Mouse (Mus musculus) 3T3-L1 (cell line): Measurements from ENCODE around the gene Rabac1.

Source experiments
- DNase-seq: peaks from one replicate; pipeline ENCODE4 v3.0.0-alpha.2; 2015; ENCODE audit warnings: low read depth, low spot score

The Rabac1 gene

DNA sequence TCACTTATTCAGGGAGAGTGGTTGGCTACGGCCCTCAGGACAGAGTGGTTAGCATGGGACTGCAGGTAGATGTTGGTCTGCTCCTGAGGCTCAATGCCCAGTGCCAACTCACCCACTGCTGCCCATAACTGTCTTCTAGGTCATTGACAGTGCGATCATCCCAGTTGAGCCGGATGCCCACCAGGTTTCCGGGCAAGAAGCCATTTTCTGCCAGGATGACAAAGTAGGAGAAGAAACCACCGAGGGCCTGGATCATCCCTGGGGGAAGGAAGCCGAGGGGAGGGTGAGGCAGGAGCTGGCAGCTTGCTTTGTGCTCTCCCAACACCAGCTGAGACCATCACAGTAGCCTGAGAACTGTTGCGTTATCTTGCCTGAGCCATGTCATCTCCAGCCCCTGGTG is 7.9 kb upstream of the Rabac1 start:
- no peak for DNase-seq

DNA sequence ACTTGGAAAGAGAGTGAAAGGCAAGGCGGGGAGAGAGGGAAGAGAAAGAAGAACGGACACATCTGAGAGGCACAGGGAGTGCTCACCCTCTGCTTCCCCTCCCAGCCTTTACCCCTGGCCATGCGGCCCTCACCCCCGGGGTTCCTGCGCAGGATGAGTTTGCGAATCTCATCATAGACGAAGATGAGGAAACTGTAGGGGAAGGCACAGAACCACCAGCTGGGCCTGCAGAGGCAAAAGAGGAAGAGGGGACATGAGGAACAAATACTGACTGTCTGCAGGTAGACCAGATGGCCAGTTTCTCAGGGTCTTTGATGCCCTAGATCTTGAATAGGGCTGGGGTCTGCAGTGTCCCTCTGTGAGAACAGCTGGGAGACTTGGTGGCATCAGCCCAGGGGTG is 6.2 kb upstream of the Rabac1 start:
- DNase-seq = no peak

DNA sequence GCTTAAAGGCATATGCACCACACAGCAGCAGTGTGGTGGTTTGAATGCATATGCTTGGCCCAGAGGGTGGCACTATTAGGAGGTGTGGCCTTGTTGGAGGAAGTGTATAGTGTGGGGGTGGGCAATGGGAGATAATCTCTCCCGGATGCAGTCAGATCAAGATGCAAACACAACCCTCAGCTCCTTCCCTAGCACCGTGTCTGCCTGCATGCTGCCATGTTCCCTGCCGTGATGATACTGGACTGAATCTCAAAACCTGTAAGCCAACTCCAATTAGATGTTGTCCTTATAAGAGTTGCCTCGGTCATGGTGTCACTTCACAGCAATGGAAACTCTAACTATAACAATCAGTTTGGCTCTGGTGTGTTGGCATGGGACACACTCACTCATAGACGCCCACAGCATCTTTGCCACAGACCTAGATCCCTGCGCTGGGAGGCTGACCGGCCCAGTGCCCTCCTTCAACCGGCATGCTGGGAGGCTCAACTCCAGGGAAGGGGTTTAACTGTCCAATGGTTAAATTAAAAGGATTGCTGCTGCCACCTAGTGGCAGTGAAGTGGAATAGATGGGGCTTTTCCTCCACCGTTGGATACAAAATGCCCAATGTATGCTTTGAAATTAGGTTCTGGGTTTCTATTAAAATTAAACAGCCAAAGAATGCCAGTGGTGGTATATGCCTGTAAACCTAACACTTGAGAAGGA is 2.5 kb upstream of the Rabac1 start:
- DNase-seq = peak; percentile 61

DNA sequence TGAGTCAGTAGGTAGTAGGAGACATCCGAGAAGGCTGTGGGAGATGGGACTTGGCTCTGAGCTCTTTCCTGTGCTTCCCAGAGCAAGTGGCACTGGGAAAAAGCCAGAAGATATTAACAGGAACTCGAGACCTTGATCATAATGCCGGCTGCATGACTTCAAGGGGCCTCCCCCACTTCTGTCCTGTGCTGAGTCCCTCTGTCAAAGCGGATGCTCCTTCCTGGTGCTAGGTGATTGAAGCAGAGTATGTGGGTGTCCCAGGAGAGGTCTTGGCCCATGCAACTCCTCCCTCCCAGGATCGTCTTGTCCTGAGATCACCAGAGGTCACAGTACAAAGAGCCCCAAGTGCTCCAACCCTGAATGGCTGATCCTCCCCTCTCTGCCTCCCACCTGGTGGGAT is 1.3 kb upstream of the Rabac1 start:
- no peak for DNase-seq

DNA sequence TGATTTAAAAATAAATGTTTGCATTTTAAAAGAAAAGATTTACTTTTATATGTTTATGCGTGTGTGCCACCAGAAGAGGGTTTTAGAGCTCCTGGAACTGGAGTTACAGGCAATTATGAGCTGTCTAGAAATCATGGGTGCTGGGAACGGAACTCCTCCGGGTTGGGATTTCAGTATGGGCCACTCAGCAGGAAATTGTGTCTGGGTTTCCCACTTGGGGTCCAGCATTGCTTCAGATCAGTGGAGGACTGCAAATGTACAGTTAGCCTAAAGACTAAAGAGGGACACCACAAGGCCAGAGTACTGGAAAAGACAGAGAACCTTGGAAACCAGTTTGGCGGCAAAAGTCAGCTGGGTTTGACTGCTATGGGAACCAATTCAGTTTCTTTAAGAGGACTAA is 654 bp upstream of the Rabac1 start:
- DNase-seq = no peak

DNA sequence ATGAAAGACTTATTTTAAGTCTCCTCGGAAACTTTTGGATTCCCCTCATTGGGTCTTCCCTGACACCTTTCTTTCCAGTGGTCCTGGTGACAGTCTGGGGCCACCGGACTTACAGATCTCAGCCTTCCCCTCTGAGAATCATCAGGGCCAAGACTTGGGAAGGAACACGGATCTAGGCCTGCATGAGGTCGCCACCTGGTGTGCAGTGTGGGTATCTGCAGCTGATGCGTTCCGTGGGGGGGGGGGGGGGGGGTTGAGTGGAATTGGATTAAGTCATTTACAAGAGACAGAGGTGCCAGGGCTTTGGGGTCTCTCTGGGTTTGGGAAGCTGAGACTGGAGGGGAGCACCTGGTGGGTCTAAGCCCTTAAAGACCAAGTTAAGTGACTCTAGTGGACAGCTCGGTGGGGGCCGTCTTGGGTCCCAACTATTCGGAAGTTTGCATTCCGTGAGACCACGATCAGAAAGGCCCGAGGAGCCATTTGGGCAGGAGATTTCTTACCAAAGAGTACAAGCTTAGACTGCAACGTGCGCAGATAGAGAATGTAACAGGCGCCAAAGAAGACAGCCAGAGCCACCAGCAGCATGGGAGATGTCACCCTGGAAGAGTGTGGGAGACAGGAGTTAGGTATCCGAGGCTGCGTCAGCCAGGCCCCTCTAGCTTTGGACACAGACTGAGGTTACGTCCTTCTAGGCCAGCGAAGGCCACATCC is 1.1 kb downstream of the Rabac1 start:
- peak; percentile 73 for DNase-seq

DNA sequence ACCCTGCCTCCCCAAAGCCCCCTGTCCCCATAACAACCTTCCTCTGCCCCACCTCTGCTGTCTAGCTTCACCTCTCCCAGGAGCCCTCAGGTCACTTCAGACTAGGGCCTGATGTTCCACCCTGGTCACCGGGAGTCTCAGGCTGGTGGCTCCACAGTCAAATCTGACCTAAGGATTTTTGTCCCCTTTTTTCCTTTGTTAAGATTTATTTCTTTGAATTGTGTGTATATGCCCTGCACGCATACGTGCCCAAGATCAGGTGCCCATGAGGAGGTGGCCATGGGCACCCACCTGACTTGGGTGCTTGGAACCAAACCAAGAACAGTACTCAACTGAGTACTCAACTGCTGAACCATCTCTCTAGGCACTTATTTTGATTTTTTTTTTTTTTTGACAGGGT is 2.2 kb downstream of the Rabac1 start:
- DNase-seq = no peak

DNA sequence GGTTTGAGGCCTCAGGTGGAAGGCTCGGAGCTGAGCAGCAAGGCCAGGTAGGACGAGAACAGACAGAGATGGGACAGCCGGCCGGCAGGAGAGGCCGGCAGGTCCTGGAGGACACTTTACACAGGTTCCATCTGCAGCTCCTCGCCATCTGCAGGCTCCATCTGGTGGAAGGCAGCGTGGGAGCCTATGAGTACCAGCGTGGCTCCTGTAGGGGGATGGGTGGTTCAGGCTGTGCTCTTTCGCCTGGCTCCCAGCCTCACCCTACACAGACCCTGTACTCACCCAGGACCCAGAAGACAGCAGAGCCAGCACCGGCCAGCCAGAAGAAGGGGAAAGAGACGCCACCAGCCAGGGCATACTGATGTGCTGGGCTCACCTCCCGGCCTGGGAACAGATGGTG is 2.7 kb downstream of the Rabac1 start:
- DNase-seq = no peak

DNA sequence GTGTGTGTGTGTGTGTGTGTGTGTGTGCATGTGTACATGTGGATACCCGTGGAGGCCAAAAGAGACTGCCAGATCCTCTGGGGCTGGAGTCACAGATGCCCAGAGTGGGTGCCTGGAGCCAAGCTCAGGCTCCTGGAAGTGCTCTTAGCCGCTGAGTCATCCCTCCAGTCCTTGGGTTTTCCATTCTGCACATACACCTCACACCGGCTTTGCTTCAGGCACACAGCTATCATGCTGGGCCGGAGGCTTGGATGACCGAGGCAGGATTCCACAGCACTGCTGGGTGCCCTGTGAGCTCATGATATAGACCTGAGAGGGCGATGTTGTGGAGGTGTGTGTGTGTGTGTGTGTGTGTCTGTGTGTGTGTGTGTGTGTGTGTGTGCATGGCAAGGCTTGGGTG is 4.1 kb downstream of the Rabac1 start:
- peak; percentile 22 for DNase-seq

DNA sequence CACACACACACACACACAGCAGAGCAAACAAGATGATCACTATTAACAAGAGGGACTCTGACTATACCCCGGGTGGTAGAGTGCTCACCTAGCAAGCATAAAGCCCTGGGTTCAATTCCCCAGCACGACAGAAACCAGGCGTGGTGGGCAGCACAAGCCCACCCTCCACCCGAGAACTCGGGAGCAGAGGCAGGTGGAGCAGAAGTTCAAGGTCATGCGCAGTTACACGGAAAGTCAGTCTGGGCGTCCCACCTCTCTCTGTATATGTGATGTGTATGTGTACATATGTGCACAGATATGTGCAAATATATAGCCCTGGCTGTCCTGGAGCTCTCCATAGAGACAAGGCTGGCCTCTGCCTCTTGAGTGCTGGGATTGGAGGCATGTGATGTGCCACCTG is 4.6 kb downstream of the Rabac1 start:
- DNase-seq = no peak

DNA sequence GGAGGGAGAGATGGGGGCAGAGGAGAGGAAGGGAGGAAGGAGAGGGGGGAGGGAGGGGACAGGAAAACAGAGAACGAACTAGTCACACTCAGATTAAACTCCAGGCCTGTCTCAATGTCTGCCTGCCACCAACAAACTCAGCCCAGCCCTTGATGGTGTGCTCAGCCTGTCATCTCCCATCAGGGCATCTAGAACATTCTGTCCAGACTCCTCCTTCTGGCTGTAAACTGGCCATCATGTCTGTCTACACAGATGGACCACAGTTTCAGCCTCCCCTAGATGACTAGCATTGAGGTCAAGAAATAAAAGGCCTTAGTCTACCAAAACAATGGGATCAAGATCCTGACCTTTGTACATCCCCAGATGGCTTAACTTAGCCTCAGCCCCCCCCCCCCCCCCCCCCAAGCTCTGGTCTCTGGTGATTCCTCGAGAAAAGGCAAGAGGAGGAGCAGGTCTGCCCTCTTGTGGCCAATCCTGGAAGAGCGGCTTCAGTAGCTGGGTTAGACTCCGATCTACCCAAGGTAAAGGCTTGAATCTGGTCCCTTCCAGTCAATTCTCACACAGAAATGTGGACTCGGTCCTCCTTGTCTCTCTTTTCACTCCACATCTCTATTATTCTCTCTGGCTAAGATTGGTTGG is 7.5 kb downstream of the Rabac1 start:
- peak; percentile 82 for DNase-seq

DNA sequence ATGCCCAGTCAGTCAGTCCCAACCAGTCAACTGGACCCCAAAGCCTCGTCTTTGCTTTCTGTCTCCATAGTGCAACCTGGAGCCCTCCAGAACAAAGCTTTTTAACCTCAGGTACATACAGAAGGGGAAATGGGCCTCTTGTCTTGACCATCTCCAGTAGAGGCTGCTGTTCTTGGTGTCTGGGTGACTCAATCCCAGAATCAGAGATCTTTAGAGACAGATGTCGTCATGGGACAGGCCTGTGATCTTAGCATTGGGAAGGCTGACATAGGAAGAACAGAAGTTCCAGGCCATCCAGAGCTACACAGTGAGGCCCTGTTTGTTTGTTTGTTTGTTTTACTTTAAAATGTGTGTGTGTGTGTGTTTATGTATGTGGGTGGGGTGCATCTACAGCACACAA is 8.3 kb downstream of the Rabac1 start:
- no peak for DNase-seq

DNA sequence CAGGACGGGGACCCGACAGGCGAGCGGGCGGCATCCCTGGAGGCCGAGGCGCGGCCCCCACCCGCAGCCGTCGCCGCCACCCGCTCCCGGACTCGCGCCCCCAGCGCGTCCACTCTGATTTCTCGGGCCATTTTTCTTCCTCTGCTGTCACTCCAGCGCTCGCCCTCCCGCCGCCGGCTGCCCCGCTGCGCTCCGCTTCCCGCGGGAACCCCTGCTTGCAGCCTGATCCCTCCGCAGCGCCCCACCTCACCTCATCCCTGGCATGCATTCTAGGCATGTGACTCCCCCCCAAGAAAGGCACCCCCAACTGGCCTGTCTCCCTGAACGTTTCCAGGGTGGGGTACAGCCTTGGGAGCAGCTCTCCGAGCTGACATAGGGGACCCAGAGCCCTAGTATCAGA is 17.3 kb downstream of the Rabac1 start:
- no peak for DNase-seq

DNA sequence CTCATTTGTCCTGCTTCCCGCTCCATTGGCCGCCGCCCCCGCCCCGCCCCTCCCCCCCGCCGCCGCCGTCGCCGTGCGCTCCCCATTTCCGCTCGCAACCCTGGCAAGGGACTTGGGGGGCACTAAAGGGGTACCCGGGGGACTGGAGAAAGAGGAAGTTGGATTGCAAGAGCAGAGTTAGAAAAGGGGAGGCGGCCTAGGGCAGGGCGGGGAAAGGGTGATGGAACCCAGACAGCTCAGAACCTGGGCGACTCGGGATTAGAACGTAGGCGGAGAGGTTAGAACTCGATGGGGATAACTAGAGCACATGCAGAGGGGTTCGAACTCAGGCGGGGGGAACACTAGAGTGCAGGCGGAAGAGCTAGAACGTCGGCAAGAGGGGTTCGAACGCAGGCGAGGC is 18.1 kb downstream of the Rabac1 start:
- no peak for DNase-seq

DNA sequence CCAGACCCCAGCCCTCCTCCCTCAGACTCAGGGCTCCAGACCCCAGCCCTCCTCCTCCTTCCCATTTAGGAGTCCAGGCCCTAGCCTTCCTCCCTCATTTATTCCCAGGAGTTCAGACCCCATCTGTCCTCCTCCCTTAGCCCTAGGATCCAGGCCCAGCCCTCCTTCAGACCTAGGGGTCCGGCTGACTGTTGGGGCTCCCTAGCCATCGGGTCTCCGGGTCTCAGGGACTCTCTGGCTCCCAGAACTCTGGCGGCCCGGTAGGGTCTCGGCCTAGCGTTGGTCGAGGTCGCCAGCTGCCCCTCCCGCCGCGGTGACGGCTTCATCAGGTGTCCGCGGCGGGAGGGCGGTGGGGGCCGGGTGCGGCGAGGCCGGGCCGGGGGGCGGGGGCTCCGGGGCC is 18.6 kb downstream of the Rabac1 start:
- DNase-seq = no peak

DNA sequence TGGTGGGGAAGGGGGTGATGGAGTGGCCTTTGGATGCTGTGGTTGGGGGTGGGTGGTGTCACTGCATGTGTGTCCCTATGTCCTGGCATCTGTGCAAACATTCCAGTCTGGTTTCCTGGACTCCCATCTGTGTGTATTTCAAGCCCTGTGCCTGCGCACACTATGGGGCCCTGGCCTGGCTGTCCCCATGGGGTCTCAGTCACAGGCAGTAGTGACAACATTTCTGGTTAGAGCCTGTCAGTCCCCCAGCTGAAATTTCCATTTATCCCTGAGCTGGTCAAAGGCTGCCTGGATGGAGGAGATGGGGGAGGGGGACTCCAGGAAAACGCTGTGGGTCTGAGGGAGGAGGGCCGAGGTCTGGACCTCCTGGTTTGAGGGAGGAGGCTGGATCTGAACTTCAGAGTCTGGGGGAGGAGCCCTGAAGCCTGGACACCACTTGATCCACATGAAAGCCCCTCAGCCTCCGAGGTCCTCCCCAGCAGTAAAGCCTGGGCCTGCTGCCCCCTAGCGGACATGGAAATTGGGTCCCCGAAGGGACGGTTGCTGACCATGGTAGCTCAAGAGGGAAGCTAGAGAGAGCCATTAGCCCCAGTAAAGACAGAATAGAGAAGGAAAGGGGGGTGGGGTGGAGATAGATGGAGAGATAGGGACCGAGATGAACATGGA is 22.5 kb downstream of the Rabac1 start:
- peak; percentile 60 for DNase-seq

DNA sequence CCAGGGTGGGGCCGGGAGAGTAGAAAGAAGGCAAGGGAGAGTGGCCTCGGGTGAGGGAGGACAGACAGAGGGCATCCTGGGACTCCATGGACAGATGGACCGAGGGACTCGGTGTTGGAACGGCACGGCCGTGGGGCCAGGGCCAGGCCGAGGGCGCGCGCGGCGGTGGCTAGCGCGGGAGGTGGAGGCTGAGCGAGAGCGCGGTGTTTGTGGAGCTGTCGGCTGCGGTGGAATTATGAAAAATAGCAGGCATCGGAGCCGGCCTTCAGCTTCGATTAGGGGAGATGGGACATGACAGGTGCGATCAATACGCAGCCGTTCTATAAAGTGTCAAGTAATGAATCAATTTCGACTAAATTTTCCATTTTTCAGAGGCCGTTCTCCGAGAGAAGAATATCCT is 23.8 kb downstream of the Rabac1 start:
- no peak for DNase-seq

DNA sequence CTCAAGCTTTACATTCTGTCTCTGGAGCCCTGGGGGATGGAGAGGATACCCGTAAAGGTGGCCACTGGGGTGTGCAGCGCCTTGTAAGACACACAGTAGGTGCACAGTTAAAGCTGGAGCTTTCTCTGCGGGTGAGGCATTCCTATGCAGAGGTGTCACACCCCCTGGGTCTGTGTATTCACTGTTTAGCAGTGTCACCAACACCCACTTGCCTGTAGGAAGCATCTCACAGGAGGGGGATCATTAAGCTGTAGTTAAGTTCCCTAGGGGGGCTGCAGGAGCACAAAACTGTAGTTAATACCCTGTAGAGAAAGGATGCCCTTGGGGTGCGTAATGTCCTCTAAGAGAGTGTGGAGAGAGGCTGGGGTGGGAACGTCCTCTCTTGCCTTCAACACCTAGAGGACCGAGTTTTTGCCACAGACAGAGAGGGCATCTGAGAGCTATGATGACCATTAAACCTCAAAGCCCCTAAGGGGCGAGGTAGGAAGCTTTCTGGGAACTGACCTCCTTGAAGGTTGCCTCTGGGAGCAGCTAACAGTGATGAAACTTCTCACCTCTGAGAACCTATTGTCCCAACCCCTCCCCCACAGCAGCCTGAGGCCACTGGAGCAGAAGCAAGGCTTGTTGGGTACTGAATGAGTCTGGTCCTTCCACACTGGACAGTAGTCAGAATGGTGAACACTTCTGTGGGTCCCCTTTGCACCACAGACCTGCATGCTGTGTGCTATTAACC is 25.1 kb downstream of the Rabac1 start:
- DNase-seq = no peak

DNA sequence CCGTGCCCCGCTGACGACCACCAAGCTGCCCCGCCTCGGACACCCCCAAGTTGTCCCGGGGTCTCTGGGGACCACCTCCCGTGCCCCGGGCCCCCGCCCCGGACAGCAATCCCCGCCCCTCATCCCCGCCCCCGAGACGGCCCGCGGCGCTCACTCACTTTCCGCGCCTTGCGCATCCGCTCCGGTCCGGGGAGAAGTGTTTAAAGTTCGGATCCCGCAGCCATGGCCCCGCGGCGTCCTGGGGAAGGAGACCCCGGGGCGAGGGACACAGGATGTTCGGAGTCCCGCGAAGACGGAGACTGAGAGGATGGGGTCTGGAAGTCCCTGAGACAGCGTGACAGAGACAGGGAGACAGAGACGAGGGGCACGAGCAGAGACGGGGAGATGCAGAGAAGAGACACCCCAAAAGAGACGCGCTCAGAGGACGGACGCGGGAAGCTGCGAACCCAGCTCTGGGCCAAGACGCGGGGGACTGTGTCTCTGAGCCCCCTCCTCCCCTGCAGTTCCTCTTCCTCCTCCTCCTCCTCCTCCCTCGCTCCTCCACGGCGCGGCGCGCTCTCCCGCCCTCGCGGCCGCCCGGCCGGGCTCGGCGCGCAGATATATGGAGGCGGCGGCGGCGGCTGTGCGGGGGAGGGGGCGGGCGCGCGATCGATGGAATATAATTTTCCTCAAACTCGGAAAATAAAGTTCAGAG is 28.1 kb downstream of the Rabac1 start, which contains the start of gene Gm4881:
Gm4881 (minus strand) TSS at position 238 of the 694 bp plus-strand sequence.
- no peak for DNase-seq

DNA sequence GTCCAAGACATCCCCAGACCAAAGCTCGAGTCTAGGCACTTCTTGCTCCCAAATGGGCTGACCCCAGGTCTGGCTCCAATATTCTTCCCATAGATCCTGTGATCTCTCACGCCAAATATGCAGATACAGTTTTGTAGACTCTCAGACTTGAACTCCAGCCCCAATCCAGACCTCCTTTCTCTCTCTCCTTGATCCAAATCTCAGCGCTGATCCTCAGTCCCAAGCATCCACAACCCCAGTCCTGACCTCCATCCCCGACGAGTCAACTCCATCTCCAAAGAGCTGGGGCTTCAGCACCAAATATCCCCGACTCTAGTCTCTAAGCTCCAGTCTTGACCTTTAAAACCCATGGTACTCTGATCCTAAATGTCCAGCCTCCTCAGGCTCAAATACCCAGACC is 28.9 kb downstream of the Rabac1 start:
- DNase-seq = no peak

DNA sequence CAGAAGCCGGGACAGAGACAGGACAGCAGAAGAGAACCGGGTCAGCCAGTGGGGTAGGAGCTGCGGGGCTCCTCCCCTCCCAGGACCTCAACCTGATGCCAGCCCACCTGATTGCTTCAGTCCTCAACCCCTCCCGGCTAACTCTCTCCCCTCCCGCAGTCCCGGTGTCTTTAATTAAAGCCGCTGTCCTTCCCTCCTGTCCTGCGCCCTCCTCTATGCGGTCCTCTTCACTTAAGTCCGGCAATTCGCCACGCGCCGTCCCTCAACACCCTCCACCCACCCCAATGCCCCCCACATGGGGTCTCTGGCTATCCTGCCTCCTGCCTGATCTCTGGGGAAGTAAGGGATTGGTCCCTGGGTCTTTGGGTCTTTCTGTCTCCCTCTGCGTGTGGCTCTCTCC is 40.9 kb downstream of the Rabac1 start:
- DNase-seq = no peak
